Mouse (Mus musculus) 416B (cell line): ENCODE measurements at regions not wholly inside any gene's neighbourhood (a gene's known extent, or its start where the extent isn't known, plus 50 kb on each side); places are given as distances from the start of the nearest gene placed in this dataset.

Experiments used
- DNase-seq: peaks from one replicate; pipeline ENCODE4 v3.0.0; 2011; ENCODE audit warnings: low read depth

DNA sequence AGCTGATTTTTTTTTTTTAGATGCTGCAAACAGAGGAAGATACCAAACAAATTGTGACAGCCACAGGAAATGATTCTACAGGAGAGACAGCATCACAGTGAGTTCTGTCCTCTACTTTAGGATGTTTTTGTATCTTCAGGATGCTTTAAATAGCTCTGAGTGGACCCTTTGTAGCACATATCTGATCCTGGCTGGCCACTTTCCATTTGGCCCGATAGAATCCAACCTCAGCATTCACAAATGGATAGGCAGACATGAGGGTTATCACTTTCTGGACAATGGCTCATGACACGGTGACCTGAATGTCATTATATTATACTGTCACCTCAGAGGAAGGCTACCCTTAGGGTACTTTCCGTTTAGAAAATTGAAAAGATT, 379.3 kb downstream of the Gm10295 start:
- no peak for DNase-seq

DNA sequence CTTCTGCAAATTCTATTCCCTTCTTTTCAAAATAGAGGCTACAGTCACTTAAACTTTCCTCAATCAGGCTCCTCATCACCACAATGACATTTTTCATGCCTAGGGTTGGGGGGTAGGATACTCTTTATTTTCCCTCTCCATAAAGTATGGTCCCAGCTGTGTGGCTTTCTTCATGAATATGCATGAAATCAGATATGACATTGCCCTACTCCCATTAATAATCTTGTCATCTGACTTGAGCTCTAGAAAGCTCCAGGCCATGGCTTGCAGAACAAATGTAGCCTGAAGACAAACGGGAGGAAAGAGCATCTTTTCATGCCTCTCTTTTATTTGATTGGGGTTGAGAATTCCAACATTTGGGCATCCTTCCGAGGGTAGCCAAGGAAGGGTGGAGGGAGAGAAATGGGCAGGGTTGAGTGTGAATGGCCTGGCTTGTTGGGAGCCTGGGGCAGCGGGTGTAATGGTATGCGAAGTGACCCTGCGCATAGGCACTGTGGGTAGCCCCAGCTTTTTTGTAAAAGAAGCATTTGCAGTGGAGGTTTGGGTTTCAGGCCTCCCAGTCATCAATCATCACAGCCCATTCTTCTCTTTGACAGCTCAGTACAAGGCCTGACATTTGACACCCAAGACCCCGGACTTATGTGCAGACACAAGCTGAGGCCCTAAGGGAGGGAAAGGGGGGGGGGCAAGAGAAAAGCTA, 379.8 kb downstream of the Gm10295 start:
- no peak for DNase-seq

DNA sequence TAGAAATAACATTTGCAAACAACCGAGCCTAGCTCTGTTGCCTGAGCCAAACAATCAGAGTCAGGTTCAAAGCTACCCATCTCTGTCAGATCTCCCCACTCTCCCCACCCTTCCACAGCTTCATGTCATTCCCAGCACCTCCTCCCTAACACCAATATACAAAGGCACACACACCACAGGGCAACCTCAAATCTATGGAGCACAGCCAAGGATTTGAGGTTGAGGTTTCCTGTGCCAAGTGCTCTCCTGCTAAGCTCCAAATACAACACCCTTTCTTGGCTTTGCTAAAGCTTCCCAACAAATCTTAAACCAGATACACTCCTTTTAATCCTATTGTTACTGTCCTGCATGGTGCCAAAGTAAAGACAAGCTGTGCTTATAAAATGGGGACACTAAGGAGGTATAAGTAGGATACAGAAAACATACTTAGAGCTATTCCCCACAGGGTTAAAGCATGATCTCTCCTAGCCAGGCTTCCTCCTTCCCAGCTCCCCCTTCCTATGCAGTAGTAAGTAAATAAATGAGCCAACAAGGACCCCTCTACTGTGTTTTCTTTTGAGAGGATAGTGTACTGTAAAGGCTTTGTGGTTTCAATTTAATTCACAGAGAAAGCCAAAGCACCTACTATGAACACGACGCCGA, 398.8 kb downstream of the Gm10295 start:
- no peak for DNase-seq

DNA sequence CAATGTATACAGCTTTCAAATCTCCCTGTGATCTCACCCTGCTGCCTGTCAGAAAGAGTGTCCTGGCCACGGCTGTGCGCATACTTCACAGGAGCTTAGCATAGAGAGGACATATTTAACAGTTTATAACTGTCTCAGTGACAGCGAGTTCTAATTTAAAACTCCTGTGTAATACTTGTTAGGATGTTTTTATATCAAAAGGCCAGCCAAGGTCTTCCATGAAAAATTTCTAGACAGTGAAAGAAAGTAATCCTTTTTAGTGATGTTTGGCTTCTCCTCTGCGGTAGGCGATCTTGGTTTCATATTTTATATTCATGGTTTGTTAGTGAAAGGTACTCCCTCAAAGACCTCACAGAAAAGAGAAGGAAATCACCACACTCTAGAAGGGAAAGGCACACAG, 403.0 kb downstream of the Gm10295 start:
- DNase-seq = no peak

DNA sequence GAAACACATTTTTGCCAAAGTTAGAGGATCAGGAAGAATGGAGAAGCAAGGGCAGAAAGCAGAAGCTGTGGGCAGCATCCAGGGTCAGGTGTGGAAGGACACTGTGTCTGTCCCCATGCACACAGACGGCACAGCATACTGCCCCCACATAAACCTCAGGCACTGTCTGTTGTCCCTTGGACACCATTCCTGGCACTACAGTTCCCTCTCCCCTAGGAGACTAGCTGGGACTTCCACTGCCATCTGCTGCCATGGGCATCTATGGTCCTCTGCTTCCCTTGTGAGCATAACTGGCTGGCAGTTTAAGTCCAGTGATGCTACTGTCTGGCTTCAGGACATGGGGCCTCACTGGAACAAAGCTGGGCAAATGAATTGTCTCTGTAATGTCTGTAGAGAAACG, 405.0 kb downstream of the Gm10295 start:
- no peak for DNase-seq

DNA sequence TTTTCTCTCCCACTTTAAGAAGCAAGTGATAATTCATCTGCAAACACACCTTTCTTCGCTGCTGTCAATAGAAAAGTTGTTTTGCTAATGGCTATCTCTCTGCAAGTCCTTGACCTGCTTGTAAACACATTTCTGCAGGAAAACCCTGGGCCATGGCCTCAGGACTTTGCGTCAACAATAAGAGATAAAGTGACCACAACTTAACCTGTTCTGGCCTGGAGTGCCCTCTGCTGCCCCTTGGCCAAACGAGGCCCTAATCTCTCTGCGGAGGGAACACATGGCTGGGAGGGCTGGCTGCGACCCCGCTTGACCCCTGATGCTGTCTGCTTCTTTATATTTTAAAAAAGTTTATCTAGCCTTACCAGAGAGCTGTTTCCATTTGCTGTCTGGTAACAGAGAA, 420.4 kb downstream of the Gm10295 start:
- DNase-seq = no peak

DNA sequence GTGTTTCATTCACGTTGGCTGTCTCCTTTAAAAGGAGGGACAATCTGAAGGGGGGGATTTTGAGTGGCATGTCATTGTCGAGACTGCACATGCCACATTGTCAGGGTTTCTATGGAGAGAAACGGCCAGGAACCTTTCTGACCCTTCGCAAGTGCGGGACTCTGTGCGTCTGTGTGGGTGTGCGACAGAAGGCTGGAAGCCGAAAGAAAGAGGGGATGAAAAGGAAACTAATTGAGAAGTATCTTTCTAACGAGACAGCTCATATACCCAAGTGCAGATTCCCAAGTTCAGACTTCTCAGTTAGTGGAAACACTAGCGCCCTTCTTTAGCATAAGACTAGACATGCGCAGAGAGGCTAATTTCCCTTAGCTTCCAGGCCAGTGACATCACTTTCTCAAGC, 421.4 kb downstream of the Gm10295 start:
- no peak for DNase-seq

DNA sequence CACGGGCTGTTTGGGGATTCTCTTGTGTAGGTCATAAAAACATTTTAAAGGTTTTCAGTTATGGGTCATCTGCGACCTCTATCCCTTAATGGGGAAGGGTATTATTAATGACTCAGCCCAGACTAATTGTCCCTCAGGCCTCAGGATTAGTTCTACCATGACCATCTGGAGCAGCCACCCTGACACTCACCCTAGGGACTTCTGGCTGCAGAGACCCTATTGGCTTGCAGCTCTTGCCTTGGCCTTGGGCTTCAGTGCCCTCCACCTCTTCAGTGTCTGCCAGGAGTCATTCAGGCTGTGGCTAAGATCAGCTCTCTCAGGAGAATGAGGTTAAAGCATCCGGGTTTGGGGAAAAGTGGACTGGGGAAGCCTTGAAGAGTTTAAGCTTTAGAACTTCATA, 423.3 kb downstream of the Gm10295 start:
- DNase-seq = no peak

DNA sequence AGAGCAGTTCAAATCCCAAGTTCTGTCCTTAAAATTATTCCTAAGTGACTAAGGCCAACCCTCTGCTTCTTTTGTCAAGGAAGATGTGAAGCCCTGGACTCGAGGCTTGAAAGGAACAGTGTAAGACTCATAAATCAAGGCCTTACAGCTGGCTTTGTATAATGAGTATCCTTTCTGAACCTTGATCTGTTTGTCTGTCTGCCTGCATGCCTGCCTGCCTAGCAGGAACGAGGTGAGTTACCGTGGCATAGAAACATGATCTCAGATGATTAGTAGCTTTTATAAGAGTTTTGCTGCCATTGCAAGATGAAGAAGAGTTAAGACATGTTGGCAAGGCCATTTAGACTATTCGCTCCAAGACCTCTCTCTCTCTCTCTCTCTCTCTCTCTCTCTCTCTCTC, 434.3 kb downstream of the Gm10295 start:
- no peak for DNase-seq

DNA sequence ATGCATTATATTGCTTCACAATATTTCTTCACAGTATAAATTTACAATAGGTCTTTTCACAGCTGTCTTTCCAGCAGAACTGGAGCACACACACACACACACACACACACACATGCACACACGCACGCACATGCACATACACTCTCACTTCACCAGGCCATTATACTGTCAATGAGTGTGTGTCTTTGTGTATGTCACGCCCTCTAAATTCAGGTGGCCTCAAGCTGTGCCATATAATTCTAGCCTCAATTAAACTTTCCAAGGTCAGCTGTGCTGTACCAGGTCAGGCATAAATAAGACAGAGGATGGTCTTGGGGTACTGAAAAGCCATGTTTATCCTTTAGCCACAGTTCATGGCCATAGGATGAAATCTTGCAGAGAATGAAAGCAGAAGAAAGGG, 442.4 kb downstream of the Gm10295 start:
- no peak for DNase-seq

DNA sequence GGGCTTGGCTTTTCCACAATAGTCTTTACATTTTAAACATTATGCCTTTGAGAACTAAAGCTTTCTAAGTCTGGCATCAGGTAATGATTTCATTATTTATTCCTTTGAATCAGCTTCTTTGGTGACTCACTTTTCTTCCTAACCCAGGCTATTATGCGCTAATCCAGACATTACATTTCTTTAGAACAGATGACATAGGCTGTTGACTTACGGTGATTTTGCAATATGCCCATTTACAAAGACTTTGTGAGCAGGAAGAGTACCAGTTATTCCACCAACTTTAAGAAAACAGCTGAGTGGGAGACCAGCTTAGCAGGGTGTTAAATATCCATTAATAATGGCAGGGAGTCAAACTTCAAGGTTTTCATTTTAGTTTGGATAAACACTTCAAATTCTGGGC, 459.6 kb downstream of the Gm10295 start:
- no peak for DNase-seq

DNA sequence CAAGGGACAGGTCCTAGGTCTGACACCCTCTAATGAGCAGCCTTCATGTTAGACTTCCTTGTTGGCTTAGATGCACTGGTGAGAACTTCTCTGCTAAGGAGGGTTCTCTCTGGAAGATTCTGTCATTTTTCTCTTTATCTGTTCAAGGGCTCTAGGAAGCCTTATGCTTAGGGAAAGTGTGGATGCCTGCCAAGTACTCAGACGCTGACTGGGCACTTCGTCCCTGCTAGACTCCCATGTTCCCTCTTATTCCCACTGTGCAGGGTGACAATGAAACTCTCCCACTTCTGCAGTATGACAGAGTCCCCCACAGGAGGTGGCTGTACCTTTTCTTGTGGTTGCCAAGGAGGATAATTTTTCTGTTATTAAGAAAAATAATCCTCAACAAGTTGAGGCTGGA, 470.8 kb downstream of the Gm10295 start:
- DNase-seq = no peak

DNA sequence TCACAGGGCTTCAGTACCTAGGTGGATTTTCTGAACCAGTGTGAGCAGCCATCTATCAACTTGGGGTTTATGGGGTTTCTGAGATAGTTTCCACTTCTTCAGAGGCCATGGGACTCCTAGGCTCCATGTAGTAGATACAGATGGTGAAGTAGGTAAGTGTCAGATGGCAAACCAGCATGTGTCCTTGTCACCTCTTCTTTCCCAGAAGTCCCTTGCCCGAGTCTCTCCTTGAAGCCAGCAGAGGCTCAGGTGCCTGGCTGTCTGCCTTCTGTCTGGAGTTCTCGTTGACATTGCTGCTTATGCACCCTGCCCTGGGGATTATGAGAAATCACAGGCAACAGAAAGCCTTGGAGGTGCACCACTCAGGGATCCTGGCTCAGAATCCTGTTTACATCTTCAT, 476.9 kb downstream of the Gm10295 start:
- no peak for DNase-seq

DNA sequence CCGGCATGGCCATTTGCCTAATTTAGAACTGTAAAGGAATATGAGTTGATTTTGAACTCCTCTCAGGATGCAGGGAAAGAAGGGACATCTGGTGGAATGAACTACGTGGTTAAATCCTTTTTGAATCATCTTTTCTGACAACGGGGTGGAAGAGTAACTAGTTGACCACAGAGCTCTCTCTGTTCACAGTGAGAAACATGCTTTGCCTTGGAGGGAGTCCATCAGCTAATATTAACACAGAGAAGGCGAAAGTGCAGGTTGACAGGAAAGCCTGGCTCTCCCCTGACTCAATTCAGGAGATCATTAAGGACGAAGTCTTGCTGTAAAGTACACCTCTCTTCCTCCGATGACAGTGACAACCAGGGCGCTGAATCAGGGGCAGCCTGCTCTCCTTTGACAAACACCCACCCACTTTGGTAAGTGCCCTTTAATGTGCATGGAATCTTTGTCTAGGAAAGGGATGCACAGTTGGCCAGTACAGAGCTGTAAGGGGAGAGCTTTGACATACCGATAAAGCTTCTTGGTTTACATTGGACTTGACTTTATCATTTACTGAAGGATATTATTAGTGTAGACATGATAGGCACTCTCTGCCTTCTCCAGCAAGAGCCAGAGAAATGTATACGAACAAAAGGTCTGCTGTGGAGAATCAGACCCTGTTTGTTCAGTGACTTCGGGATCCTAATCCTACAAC, 480.3 kb downstream of the Gm10295 start:
- DNase-seq = no peak

DNA sequence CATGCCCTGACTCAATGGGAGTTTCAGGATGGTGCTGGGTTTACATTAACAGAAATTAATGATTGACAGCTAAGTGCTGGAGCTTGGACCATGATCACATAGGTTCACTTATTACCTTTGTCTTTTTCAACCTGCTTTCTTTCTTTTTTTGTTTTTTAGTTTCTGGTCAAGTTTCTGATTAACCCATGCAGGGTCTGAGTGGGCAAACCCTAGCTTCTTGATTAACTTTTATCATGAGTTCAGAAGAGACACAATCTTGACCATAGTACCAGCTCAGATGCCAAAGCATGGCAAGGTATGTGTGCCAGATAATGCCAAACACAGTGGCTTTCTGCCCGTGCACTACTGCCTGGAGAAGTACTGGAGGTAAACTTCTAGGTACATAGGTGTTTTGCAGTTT, 482.2 kb downstream of the Gm10295 start:
- DNase-seq = no peak

DNA sequence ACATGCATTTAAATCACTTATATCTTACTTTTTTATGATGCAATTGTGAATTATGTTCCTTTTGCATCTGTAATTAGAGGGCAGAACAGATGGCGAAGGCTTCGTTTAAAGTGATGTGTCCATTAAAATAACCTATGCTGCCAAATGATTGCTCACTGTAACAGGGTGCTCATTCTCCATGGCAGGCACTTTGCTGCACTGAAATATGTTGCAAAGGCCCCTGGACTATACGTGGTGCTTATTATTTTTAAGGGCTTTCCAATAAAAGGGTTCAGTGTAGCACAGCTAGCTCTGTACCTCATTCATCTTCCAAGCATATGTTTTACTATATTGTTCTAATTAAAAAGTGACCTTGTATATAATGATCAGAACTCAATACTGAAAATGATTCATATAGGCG, 491.3 kb downstream of the Gm10295 start:
- no peak for DNase-seq

DNA sequence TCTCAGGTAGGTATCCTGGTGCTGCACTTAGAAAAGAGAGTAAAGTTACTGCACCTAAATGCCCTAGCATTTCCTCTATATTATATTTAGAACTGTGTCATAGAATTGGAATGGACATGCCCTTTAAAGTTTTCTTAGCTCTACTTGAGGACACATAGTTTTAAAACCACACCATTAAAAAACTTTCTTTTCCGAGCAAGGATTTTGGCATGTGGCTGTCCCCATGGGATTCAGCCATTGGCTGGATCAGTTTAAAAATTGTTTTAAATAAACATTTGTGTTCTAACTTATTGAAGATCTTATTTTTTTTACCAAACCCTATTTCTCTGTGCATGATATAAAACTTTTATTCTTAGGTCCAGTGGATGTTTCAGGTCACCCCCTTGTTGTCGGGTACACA, 484.2 kb upstream of the Nr2f2 start:
- no peak for DNase-seq

DNA sequence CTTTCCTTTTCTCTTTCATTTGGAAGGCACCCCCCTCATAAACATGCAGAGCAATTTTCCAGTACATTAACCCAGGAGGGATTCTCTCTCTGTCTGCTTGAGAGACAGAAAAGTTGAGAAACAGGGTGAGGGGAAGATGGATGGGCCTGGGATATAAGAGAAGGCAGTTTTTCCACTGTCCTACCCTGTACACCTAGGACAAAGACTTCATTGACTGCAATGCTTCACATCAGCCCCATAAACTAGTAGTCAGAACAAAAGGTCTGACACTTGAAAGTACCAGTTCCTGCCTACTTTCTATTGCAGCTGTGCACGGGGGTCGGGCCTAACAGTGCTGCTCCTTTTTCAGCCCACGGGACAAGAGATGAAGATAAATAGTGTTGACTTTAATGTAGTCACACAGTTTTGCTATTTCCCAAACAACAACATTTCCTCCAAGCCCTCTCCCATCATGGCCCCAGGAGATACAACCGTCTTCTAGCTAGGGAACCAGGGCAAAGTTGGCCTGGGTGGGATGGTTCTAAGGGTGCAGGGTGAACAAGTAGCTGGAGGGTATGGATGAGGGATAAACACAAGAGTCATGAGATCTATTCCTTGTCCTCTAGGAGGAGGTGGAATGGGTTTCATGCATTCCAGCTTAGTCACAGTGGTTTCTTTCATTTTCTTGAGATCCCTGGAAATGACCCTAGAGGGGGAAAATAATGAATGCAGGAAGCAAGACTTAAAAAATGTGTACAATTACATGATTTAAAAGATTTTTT, 481.7 kb upstream of the Nr2f2 start:
- no peak for DNase-seq

DNA sequence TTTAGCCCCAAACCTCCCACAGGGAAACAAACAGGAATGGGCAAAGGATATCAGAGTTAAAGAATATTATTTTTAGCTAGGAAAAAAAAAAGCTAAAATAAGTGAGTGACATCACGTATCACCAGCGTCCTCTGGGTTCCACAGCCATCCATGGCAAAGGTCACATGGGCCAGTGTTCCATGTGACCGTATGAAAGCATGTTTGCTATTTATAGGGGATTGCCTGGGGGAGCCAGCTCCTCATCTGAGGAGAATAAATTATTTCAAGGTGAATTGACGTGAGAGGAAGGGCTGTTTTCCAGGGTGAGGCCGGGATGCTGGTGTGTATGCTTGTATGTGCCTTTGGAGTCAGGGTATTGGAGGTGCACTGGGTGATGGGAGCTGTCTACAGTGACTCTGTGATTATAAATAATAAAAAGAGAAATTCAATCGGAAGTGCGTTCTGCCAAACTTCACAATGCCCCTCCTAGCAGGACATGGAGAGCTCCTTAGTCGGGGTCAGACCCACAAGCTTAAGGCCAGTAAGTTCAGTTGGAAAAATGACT, 481.0 kb upstream of the Nr2f2 start:
- DNase-seq = no peak

DNA sequence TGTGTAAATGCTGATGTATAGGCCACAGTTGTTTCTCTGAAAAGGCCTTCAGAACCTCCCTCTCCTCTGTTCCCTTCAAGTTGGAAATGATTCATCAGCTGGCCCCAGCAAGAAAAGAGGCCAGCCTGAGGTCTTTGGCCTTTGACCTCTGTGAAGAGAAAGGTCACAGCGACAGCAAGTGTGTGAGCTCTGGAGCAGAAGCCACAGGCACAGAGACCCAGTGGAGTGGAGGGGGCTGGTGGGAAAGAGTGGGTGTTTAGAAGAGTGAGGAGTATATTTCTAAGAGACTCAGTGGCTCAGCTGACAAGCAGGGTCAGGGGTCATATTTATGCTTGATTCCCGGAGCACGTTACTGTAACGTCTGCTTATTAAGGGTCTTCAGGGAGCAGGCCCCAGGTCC, 479.5 kb upstream of the Nr2f2 start:
- no peak for DNase-seq

DNA sequence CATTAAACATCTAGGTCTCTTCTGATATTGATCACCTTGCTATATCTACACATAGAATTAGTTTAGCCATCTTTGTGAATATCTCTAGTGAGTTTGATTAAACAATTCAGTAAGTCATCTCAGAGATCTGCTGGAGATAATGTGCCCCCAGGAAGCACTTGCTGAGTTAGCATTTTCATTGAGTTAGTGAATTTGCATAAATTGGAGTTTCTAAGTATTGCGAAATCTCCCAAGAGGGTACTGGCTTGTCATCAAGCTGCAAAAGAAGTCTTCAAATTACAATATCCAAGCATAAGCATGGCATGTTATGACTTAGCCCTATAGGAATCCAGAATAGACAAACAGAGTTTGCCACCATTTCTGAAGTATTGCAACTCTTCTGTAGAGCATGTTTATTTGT, 473.6 kb upstream of the Nr2f2 start:
- no peak for DNase-seq

DNA sequence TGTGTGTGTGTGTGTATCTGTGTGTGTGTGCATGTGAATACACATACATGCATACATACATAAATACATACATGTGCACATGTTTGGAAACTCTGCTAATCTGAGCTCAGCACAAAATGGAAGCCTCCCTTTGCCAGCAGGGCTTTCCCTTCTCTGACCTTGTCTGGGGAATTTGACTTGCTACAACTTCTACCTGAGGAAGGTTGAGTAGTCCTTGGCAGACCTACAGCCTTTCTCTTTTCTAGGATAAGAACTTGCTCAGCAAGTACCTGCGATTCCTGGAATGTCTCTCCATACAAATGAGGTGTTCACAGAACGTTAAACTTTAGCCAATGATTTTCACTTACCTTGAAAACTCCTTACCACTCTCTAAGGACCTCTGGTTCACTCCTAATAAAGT, 472.7 kb upstream of the Nr2f2 start:
- DNase-seq = no peak
